Mouse (Mus musculus) heart, postnatal 36 days (tissue): ENCODE results near the gene Elovl1. TPM values are rescaled to one million over a fixed set of nuclear protein-coding genes. Genes with fewer than 3 reads are reported as not detected.

Experiments
- total RNA-seq, 2 experiments: library from RNA; stranded (reverse); gene quantifications; 2 replicates each; pipeline ENCODE4 v1.2.3; 2021

Gene Elovl1
- total RNA-seq, 2 experiments from 2014 or later = 18.4 to 22.0 TPM

Other genes starting within 250 kb of the Elovl1 start
- 10 to 100 TPM; 26.9 to 29.2 TPM for gene Kdm4a, start 248.1 kb upstream of the Elovl1 start, total RNA-seq
- gene Ptprf, start 136.7 kb upstream of the Elovl1 start, total RNA-seq = 1 to 10 TPM; 7.5 to 9.2 TPM
- 10 to 100 TPM; 11.2 to 12.9 TPM for gene Szt2, start 18.8 kb upstream of the Elovl1 start, total RNA-seq
- gene Med8, start 18.8 kb upstream of the Elovl1 start, total RNA-seq = 10 to 100 TPM; 36.7 to 44.2 TPM
- 1 to 10 TPM; 1.8 to 2.4 TPM for gene Cdc20, start 9.3 kb downstream of the Elovl1 start, total RNA-seq
- under 1 TPM; 0.16 to 0.17 TPM for gene Mpl, start 29.4 kb downstream of the Elovl1 start, total RNA-seq
- 10 to 100 TPM; 66.5 to 81.4 TPM for gene Tie1, start 62.0 kb downstream of the Elovl1 start, total RNA-seq
- not detected for gene 2610528J11Rik, start 98.9 kb downstream of the Elovl1 start, total RNA-seq
- under 1 TPM in 1 of 2 experiments, not detected in 1; 0.33 TPM for gene Tmem125, start 116.0 kb downstream of the Elovl1 start, total RNA-seq
- under 1 TPM in 1 of 2 experiments, not detected in 1; 0.05 TPM for gene Cfap57, start 192.7 kb downstream of the Elovl1 start, total RNA-seq
- gene Ebna1bp2, start 192.7 kb downstream of the Elovl1 start, total RNA-seq = 10 to 100 TPM; 38.0 to 39.1 TPM
- not detected for gene Olfr62, start 230.9 kb downstream of the Elovl1 start, total RNA-seq